Mouse (Mus musculus): ENCODE results near the gene Hebp1. TPM values are rescaled to one million over a fixed set of nuclear protein-coding genes. Genes with fewer than 3 reads are reported as not detected.

Gene Hebp1
- total RNA-seq, 1 experiment from 2014 or later, result 9.1 TPM

DNA sequence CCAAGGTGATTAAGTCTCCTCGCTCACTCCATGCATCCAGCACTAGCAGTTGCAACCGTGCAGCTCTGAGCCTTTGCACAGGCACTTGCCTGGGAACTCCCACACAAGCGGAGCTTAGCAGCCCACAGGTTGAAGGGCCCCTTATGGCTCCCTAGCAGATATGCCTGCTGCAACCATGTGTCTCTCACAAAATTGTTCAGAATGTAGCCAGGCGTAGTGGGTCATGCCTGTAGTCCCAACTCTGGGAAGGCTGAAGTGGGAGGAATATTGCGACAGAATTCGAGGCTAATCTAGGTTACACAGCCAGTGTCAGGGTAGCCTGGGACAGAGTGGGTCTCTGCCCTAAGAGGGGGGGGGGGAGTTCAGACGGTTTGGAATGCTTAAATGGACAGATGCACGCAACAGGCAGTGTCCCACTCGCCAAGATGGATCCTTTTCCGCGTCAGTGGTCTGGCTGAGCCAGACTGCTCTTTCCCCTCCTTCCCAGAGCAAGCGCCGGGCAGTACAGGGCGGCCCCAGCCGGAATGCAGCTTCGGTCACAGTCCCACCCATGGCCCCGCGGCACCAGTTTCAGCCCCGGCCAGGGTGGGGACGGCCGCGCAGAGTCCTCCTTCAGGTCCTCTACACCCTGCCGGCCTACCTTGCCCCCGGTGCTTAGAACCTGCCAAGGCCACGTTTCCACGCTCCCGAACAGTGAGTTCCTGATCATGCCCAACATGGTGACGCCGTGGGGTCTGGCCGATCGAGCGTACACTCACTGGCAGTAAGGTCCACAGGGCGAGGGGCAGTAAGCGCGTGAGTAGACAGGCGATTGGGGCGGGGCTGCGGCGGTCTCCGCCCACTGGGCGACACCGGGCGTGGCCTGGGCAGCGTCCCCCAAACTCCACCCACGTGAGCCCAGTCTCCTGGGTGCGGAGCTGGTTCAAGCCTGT, 30.2 kb downstream of the Hebp1 start:
- 0 out of 2 replicates have a peak, but pooled peaks have one; percentile 4 for ATAC-seq (ENCODE audit: extremely low read depth, insufficient number of reproducible peaks, low FRiP score, poor library complexity, severe bottlenecking)

DNA sequence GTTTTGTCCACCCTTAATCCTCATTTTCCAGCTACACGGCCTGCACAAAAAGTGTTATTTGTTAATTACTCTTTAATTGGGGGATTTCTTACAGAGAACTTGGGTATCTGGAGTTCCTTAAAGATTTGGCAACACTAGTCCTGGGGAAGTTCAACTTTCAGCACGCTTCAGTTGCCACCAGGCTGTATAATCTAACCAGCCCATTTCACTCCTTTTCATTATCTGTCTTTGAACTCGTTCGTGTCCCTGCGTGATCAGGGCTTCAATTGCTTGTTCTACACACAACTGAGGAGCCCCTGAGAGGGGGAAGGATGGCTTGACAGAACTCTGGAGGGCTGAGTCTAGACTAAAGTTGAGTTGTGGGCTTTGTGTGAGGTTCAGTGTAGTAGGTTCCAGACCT, 31.1 kb downstream of the Hebp1 start:
- ATAC-seq (ENCODE audit: extremely low read depth, insufficient number of reproducible peaks, low FRiP score, poor library complexity, severe bottlenecking), result no peak

DNA sequence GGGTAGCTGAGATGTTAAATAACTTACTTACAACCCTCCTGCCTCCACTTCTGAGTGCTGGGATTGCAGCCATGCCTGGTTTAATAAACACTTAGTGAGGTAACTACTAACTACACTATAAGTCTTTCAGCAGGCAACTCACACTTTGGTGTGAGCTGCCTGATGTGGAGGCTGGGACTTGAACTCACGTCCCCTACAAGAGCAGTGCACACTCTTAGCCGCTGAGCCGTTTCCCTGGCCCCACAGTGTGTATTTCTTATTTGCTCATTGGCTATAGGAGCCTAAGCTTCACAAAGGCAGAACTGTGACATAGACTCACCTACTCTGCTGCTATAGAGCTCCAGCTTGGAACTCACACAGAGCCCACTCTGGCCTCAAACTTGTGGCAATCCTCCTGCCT, 31.6 kb downstream of the Hebp1 start:
- ATAC-seq (ENCODE audit: extremely low read depth, insufficient number of reproducible peaks, low FRiP score, poor library complexity, severe bottlenecking), result no peak

DNA sequence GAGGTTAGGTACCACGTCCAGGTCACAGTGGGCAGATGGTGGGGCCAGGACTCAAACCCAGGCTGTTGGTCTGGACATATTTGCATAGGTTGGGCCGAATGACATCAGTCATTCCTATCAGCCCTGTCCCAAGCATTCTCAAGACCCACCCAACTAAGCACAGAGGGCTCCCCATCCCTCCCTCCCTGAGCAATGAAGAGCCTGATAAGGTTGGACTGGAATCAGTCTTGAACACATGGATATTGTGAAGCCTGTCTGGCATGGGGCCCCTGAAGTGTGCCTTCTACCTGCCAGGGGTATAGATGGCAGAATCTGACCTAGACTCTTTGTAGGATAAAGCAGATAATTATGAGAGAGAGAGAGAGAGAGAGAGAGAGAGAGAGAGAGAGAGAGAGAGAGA, 32.1 kb downstream of the Hebp1 start:
- ATAC-seq (ENCODE audit: extremely low read depth, insufficient number of reproducible peaks, low FRiP score, poor library complexity, severe bottlenecking), result no peak

DNA sequence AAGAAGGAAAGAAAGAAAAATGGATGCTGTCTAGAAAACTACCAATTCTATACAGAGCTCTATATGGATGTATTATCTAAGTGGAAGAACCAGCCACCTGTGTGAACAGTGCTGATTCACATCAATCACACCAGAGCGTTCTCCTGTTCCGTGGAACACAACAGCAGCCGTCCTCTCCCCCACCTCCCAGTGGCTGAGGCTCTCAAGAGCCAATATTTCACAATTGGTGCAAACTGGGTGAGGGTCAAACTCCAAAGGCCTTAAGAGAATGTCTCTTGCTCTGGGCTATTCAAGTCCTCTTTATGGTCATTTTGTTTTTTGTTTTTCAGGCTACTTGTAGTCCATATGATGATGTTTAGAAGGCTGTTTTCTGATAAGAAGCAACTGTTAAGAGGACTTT, 32.6 kb downstream of the Hebp1 start:
- no peak for ATAC-seq (ENCODE audit: extremely low read depth, insufficient number of reproducible peaks, low FRiP score, poor library complexity, severe bottlenecking)

DNA sequence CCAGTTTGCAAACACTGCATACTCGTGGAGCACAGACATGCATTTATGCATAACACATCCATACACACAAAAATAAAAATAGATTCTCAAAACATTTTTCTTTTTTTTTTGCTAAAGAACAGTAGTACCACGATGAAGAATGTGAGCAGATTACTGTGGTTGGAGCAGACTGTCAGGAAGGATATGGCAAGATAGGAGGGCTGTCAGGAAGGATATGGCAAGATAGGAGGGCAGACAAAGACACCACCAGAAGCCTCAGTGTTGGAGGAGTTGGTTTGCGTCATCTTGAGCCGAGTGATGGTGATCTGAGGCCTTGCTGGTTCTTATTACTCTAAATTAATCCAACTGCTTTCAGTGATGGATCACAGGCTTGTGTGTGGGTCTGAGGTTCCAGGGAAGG, 35.0 kb downstream of the Hebp1 start:
- ATAC-seq (ENCODE audit: extremely low read depth, insufficient number of reproducible peaks, low FRiP score, poor library complexity, severe bottlenecking), result no peak

DNA sequence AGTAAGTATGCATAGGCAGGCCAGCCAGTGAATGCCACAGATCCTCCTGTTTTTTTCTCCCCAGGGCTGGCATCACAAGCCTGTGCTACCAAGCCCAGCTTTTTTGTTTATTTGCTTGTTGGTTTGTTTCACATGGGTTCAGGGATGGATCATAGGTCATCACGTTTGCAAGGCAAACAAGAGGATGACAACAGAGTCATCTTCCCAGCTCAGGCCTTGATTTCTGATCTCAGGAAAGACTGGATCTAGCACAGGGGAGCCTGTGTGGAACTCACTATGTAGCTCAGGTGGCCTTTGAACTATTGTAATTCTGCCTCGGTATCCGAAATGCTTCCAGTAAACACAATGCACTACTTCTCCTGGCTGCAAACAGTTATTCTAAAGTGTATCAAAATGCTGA, 35.5 kb downstream of the Hebp1 start:
- no peak for ATAC-seq (ENCODE audit: extremely low read depth, insufficient number of reproducible peaks, low FRiP score, poor library complexity, severe bottlenecking)

DNA sequence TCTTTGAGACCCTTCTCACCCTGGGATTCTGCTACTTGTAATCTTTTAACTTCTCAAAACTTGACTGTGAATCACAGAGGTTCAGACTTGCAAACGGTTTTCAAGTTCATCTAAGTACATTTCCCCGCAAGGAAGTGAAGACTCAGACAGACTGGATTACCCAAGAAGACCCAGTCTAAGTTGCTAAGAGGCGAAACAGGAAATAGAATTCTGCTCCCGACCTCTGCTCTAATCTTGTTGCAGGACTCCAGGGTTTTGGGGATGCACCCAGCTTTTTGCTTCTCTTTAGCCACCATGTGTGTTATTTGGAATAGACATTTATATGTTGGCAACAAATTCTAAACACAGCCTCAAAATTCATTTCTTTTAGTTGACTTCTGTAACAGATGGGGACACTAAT, 36.5 kb downstream of the Hebp1 start:
- ATAC-seq (ENCODE audit: extremely low read depth, insufficient number of reproducible peaks, low FRiP score, poor library complexity, severe bottlenecking), result no peak

DNA sequence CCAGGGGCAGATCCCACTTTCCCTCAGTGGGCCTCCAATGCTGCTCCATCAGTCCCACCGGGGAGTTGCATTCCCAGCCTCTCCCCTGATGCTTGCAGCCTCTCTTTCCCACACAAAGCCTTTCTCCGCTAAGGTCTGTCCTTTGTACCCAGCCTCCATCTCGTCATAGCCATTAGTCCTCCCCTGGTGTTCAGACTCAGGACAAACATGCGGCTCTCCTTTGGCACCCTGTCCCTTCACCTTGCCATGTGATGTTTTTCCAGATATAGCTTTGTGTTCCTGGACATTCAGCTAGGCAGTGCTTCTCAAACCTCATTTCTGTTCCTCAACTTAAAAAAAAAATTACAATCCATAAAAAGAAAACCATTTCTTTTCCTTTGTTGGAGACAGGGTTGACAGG, 39.3 kb downstream of the Hebp1 start:
- no peak for ATAC-seq (ENCODE audit: extremely low read depth, insufficient number of reproducible peaks, low FRiP score, poor library complexity, severe bottlenecking)

DNA sequence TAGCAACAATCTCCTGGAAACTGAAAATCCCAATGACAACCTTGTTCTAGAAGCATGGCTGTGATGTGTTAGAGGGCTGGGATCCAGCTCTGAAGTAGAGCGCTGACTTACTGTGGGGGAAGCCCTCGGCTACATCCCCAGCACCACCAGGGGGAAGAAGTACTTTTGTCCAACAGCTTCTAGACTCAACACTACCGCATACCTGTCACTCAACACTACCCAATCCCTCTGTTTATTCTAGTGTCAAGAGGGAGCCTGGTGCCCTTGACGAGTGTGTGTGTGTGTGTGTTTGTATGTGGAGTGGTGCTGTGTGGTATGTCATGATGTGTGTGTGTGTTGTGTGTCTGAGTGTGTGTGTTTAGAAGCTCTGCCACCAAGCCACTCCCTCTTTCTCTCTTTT, 40.3 kb downstream of the Hebp1 start:
- no peak for ATAC-seq (ENCODE audit: extremely low read depth, insufficient number of reproducible peaks, low FRiP score, poor library complexity, severe bottlenecking)

DNA sequence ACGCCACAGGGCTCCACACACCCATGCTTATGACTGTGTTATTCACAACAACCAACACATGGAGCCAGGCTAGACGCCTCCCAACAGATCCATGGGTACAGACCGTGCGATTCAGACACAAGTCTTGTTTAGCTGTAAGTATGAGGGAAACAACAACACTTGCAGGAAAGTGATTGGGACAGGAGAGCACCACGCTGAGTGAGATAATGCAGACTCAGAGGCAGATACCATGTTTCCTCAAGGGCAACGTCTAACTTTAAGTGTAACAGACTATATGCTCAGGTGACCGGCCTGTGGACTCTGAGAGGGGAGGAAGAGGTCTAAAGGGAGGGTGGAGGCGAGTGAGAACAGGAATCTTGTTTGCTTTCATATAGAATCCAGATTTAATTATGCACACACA, 41.2 kb downstream of the Hebp1 start:
- ATAC-seq (ENCODE audit: extremely low read depth, insufficient number of reproducible peaks, low FRiP score, poor library complexity, severe bottlenecking), result no peak

DNA sequence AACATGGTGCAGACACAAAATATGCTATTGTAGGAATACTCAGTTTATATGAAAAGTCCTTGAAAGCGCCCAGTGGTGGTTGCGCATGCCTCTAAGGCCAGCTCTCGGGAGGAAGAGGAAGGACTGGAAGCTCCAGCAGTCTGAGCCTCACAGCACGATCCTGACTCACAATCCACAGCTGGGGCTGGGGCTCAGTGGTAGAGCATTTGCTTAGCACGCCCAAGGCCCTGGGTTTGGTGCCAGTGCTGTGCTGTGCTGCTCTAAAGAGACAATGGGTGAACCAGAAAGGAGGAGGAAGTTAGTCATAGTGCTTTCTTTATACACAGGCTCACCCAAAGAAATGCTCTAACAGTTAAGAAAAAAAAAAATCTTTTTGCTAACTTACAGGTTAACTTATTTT, 44.1 kb downstream of the Hebp1 start:
- no peak for ATAC-seq (ENCODE audit: extremely low read depth, insufficient number of reproducible peaks, low FRiP score, poor library complexity, severe bottlenecking)

DNA sequence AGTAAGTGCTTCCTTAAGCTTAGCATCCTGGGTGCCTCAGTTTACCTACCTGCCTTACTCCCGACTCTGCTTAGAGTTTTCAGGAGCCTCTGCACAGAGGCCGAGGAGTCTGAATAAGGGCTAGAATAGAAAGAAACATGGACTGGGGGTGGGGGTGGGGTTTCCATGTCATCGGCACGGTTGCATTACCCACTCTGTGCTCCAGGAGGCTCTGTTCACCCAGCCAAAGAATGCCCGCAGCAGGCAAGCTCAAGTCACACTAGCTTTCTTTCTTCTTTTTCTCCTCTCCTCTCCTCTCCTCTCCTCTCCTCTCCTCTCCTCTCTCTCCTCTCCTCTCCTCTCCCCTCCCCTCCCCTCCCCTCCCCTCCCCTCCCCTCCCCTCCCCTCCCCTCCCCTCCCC, 47.5 kb downstream of the Hebp1 start:
- ATAC-seq (ENCODE audit: extremely low read depth, insufficient number of reproducible peaks, low FRiP score, poor library complexity, severe bottlenecking), result no peak

DNA sequence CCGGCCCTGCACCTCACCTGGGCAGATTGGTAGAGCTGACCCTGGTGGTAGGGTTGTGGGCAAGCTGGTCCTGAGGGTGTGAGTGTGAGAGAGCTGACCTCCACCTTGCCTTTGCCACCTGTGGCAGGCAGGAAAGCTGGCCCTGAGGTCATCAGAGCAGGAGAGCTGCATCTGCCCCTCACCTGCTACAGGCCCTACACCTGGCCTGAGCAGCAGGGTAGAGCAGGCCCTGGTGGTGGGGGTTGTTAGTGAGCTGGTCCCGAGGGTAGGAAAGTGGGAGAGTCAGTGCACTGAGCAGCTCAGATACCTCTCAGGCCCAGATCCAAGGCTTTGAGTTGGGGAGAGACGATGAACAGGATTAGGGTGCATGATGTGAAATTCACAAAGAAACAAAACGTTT, 48.1 kb downstream of the Hebp1 start:
- no peak for ATAC-seq (ENCODE audit: extremely low read depth, insufficient number of reproducible peaks, low FRiP score, poor library complexity, severe bottlenecking)

DNA sequence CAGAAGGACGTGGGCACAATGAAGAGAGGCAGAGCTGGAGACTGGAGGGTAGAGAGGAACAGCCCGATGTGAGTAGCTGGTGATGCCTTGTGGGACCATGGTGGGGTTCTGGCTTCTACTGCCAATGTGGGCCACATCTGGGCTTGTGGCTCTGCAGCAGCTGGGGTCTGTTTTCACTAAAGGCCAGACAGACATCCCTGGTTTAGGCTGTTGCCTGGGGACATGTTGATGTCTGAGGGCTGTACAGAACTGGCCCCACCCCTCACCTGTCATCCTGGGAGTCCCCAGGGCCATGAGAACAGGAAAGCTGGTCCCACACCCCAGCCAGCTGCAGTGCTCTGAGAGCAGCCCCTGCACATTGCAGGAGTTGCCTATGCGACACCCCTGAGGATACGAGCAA, 48.6 kb downstream of the Hebp1 start:
- no peak for ATAC-seq (ENCODE audit: extremely low read depth, insufficient number of reproducible peaks, low FRiP score, poor library complexity, severe bottlenecking)

DNA sequence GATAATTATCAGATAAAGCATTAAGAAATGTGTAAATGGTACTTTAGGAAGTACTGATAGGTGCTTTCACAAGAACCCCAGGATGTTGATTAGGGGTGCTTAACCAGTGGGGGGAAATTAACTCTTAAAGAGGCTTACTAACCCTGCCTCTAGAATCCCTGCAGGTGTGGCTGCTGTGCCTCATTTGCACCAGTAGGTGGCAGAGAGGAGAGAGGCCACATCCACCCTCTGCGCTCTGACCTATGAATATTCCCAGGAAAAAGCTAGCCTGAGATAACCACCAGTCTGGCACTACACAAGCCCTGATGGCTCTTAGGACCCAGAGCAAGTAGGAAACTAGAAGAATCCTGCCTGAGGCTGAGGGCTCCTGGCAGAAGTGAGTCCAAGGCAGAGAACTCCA, 49.3 kb downstream of the Hebp1 start:
- 0 out of 2 replicates have a peak, but pooled peaks have one; percentile 13 for ATAC-seq (ENCODE audit: extremely low read depth, insufficient number of reproducible peaks, low FRiP score, poor library complexity, severe bottlenecking)

DNA sequence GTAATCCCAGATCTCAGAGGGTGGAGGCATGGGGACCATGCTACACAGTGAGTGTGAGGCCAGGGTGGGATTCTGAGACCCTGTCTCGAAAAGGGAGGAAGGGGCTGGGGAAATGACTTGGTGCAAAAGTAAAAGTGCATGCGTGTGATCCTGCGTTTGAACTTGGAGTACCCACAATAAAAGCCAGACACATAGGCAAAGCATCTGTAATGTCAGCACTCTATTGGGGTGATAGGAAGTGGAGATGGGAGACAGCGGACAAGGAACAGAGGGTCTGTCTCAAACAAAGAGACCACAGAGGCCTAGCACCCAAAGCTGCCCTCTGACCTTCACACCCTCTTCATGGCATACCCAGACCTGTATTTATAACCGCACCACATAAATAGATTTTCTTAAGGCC, 51.8 kb downstream of the Hebp1 start:
- ATAC-seq (ENCODE audit: extremely low read depth, insufficient number of reproducible peaks, low FRiP score, poor library complexity, severe bottlenecking), result no peak

DNA sequence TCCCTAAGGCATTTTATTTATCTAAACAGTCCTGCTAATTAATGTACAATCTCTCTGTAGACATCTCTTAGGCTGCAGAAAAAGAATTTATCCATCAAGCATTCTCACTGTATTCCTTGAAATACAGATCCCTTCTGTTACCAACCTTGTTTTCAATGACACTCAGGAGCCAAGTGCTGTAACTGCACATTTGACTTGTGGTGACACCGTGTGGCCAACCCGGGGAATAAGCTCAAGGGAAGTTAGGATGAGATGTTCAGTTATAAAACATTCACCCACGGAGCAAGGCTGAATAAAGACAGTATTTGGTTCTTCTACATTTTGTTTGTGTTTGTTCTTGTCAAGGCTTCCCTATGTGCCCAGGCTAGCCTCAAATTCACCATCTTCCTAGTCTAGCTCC, 53.3 kb downstream of the Hebp1 start:
- no peak for ATAC-seq (ENCODE audit: extremely low read depth, insufficient number of reproducible peaks, low FRiP score, poor library complexity, severe bottlenecking)

DNA sequence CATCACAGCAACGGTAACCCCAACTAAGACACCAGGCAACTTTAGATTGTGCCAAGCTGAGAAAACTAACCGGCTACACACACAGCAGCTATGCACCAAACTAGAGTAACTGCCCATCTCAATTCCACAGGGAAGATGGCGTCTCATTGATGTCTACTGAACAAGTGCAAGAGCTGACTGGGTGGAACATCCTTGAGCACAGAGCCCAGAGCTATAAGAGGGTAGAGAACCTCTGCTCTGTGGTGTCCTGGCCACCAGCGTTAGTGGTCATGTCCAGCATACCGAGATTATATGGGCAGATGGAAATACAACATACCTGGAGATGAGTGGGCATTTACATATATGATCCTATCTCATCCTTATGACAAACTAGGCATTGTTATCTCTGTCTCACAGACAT, 54.7 kb downstream of the Hebp1 start:
- ATAC-seq (ENCODE audit: extremely low read depth, insufficient number of reproducible peaks, low FRiP score, poor library complexity, severe bottlenecking), result no peak

DNA sequence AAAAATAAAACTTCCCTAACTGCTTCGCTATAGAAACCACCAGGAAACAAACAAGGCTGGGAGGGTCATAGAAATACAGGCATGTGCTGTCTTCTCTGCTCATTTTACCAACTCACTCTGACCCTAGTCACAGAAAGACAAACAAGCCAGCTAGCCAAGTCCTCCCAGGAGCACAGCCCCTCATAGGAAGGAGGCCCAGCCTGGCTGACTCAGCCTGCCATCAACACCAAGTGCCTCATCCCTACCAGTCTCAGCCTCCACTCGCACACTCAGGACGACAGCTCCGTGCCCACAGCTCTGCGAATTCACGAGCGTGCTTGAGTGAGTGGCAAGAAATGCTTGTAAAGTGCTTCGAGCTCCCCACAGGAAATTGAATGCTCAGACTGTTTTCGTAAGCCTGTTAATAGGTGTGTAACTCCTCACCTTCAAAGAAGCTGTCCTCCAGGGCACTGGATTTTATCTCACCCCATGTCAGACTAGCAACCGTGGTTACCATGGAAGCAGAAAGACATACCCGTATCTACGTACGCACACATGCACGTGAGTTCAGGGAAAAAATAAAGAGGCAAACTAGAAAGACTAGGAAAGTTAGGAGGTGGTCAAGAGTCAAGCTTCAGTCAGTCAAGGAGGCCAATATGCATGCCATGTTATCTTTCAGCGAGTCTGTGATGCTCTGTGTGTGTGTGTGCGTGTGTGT, 56.2 kb downstream of the Hebp1 start:
- ATAC-seq (ENCODE audit: extremely low read depth, insufficient number of reproducible peaks, low FRiP score, poor library complexity, severe bottlenecking), result no peak
